Mouse (Mus musculus): ENCODE data around the gene Fmnl2. TPM values are rescaled to one million over a fixed set of nuclear protein-coding genes. Genes with fewer than 3 reads are reported as not detected.

The Fmnl2 gene
- polyA plus RNA-seq, 1 experiment: 21.4 TPM

DNA sequence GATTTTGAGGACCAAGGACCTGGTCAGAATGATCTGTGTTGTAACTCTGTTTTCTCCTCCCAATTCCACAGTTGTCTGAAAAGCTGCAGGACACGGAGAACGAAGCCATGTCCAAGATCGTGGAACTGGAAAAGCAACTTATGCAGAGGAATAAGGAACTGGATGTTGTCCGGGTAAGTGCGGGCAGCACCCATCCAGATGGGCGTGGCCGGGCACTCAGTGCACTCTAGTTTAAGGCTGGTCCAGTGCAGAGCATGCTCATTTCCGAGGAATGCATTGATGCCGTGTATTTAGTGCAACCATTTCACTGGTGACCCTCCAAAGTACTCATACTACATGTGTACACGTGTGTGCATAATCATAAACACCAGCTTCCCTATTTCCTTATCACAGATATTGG, 247.7 kb downstream of the Fmnl2 start:
- DNase-seq (ENCODE audit: low spot score): no peak

DNA sequence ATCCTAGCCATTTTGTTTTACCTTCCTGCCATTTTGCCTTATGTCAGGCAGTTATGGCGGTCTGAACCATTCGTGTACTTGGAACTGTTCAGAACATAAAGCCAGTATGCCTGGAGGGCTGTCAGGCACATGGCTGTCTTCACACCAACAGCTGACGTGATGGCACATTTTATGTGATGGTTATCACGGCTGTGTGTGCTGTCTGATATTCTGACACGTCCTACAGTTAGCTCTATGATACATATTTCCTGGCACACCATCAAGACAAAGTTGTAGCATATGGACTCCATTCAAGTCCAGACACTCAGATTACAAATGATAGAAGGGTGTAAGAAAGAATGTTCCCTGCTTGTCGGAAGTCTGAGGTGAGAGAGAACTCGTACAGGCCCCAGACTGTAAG, 248.4 kb downstream of the Fmnl2 start:
- no peak for DNase-seq (ENCODE audit: low spot score)

DNA sequence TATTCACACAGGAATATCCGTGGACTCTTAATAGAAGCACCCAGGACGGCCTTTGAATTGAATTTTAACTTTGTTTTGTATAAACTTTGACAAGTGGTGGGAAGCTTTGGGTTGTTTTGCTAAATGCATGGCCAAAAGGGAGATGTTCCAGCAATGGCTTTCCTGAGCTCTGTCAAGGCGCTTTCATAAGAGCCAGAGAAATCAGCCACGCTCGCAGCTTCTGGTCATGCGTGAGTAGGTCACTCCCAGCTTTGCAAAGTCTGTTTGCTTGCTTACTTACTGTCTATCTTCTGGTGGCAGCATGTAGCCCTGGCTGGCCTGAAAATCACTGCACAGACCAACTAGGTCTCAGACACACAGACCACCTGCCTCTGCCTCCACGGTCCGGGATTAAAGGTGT, 248.8 kb downstream of the Fmnl2 start:
- no peak for DNase-seq (ENCODE audit: low spot score)

DNA sequence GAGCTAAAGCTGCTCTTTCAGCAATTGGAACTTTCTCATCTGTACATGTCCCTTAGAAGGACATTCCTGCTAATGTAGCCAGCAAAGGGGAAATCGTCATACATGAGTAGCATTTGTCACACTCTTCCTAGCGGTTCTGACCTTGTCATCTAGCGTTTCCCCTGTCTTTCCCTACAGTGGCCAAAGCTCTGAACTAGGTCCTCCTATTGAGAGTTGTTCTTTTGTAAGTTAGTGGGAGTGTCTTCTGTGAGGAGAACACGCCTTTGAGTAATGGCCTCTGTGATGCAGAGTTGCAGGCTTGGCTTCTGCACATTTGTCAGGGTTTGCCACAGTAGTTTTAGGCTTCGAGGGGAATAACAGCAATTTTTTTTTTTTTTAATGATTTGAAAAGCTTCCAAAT, 250.9 kb downstream of the Fmnl2 start:
- no peak for DNase-seq (ENCODE audit: low spot score)

DNA sequence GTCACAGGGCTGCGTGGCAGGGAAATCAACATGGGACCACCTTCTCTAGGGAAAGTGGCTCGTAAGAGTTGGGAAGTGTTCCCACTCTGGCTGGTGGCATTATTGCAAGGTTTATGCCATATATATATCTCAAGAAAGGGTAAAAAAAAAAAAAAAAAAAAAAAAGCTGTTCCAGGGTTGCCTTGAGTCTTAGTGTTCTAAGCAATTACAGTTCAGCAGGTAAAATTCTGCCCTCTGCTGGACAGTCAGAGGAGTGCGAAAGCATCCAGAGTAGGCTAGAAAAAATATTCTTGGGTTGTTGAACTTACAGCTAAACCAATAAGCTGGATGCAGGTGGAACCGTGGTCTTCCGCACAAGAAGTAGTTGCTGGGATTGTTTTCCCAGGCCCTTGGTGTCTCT, 264.1 kb downstream of the Fmnl2 start:
- no peak for DNase-seq (ENCODE audit: low spot score)

DNA sequence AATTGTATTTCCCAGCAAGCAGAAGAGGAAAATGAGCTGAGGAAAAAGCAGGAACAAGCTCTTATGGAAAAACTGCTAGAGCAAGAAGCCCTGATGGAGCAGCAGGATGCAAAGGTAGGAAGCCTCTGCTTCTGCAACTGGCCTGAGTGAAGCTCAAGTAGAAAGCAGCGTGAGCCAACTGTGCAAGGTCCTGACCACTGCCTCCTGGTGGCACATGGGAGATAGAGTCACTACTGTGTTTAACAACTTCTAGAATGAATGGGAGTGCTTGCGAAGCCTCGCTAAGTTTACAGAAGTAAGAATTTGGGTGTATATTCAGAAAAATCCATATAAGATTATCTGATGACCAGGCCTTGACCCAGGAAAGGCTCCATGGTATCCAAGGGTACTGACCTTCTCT, 268.3 kb downstream of the Fmnl2 start:
- no peak for DNase-seq (ENCODE audit: low spot score)

DNA sequence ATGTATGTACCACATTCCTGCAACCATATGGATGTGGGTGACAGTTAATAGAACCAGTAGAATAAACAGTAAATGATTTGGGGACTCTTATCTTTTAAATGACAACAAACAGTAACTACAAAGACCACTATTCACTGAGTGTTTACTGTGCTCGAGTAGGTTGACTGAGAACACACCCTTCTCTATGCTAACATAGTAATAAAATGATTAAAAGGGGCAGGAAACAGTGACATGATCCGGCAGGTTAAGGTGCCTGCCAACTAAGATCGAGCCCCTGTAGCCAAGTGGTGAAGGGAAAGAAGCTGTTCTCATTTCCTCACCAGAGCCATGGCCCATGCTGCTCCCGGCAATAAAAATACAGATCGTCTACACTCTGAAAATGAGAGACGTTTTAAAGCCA, 271.4 kb downstream of the Fmnl2 start:
- DNase-seq (ENCODE audit: low spot score): no peak

DNA sequence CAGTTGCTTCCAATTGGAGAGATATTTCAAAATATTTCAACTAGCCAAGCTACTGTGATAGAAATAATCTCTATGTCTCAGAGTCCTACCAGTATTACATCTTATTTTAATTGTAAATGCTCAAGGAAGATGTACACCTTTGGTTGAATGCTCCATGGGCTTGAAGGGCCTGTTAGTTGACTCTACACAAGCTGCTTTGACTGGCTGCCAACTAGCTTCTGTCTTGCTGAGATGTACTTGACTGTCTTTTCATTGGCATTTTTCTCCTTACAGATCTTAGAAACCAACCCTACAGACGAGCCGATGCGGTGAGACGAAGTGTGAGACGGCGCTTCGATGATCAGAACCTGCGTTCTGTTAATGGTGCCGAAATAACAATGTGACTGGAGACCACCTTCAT, 273.9 kb downstream of the Fmnl2 start:
- DNase-seq (ENCODE audit: low spot score): no peak

DNA sequence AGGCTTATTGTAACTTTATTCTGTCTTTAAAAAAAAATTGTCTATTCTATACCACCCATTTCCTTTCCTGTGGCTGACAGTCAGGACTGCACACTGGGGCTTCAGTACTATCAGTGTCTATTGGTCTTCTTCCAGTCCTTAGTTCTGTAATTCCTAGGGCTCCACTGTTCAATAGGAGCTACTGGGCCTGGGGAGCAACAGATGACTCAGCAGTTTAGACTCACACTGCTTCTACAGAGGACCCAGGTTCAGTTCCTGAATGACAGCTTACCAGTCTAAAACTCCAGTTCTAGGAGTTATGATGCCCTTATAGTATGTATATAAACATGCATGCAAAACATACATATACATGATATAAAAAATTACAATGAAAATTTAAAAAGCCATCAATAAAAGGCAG, 289.2 kb downstream of the Fmnl2 start:
- DNase-seq (ENCODE audit: low spot score): no peak

DNA sequence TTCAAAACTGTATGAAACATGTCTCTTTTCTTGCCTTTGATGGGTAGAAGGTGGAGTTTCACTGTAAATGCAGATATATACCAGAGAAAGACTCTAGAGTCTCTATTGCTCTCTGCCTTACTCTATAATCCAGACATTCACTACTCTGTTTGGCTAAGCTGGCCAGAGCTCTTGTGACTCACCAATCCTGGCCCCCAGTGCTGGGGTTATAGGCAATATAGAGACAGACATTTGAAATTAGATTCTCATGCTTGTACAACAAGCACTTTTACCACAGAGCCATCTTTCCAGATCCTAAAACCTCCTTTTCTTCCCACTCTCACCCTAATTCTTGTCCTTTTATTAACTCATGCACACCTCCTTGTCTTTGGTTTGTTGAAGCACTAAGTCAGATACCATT, 316.3 kb downstream of the Fmnl2 start:
- no peak for DNase-seq (ENCODE audit: low spot score)

DNA sequence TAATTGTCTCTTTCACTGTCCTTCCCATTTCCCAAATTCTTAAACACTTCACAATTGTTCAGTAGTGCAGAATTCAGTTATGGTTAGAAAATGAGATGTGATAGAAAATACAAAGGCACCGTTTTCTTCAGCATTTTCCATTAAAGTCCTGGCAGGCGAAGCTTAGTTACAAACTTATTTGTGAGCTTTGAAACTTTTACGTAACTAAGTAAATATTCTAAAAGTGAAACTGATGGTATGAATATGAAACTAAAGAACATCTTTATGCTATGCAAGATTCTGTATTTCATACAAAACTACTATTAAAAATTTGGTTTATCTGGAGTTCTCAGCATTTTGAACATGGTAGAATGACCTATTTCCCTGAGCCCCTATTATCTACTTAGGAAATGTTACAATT, 321.3 kb downstream of the Fmnl2 start:
- no peak for DNase-seq (ENCODE audit: low spot score)

DNA sequence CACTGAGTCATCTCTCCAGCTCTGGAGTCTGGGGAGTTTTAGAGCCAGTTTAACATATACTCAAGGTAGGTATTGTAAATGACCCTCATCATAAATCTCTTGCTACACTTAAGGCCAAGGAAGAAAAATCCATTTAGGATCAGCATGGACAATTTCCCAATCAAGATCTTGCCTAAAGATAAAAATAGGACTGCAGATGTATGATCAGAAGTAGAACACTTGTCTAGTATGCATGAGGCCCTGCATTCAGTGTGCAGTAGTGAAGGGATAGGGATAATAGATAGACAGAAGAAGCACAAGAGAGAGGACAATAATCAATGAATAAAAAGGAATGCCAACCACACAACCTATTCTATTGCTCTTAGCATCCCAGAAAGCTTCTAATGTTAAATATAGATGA, 322.2 kb downstream of the Fmnl2 start:
- no peak for DNase-seq (ENCODE audit: low spot score)

Other genes starting within 250 kb of the Fmnl2 start
- 0.74 and 0.75 TPM in 2 replicates for gene Cacnb4, start 181.0 kb upstream of the Fmnl2 start, polyA plus RNA-seq (2012; rRNA removed)
- gene Stam2, start 115.6 kb upstream of the Fmnl2 start, polyA plus RNA-seq (2012; rRNA removed): 17.5 and 18.9 TPM in 2 replicates